Mouse (Mus musculus) kidney, postnatal 0 days (tissue): ENCODE data around the gene Ip6k3. TPM values are rescaled to one million over a fixed set of nuclear protein-coding genes. Genes with fewer than 3 reads are reported as not detected.

Source experiments
- ATAC-seq: fragments of 200-750 bp; cut with Nextera tagmentation; replicated peaks from 2 replicates; pipeline ENCODE4 v1.8.0; 2017; ENCODE audit warnings: low read depth, moderate number of reproducible peaks, moderate TSS enrichment, moderate library complexity; ENCODE audit not compliant: low FRiP score
- DNase-seq: peaks from one replicate; pipeline ENCODE4 v3.0.0-alpha.2; 2016; ENCODE audit warnings: low spot score
- H3K27ac ChIP-seq: fragments of 300-500 bp; sonication (generic); 2 replicates; pipeline ENCODE4 v1.5.1; 2014; ENCODE audit warnings: mild to moderate bottlenecking
- H3K27me3 ChIP-seq: fragments of 300-500 bp; sonication (generic); 2 replicates; pipeline ENCODE4 v1.6.1; 2014; ENCODE audit warnings: low read length, mixed read lengths; ENCODE audit not compliant: insufficient read depth
- H3K36me3 ChIP-seq: fragments of 300-500 bp; sonication (generic); 2 replicates; pipeline ENCODE4 v1.6.1; 2014; ENCODE audit warnings: low read length, mixed read lengths; ENCODE audit not compliant: insufficient read depth
- H3K4me1 ChIP-seq: fragments of 300-500 bp; sonication (generic); replicated peaks from 2 replicates; pipeline ENCODE4 v1.6.1; 2014; ENCODE audit warnings: antibody characterized with exemption, low read length, mixed read lengths; ENCODE audit not compliant: insufficient read depth
- H3K4me2 ChIP-seq: fragments of 300-500 bp; sonication (generic); 2 replicates; pipeline ENCODE4 v1.6.1; 2014; ENCODE audit warnings: mild to moderate bottlenecking, low read length, moderate library complexity, mixed read lengths
- H3K4me3 ChIP-seq: fragments of 300-500 bp; sonication (generic); replicated peaks from 2 replicates; pipeline ENCODE4 v1.5.1; 2014; ENCODE audit warnings: low read depth, low read length
- H3K9ac ChIP-seq: fragments of 300-500 bp; sonication (generic); 2 replicates; pipeline ENCODE4 v1.6.1; 2014; ENCODE audit warnings: low read depth, low read length
- H3K9me3 ChIP-seq: fragments of 300-500 bp; sonication (generic); replicated peaks from 2 replicates; pipeline ENCODE4 v1.6.1; 2016; ENCODE audit warnings: low read length, inconsistent platforms, mixed read lengths
- CTCF ChIP-seq: IDR thresholded peaks from 2 replicates; pipeline ENCODE4 v1.5.1; 2016; ENCODE audit warnings: antibody characterized with exemption, low read depth, mild to moderate bottlenecking, moderate library complexity
- WGBS: fragments of 180-500 bp; shearing (Covaris S2); extraction: QIAGEN DNeasy Blood & Tissue Kit; methylation state at CpG from one replicate; pipeline ENCODE4 v1.1.7; 2014; 5-methylcytosine and 5-hydroxymethylcytosine counted together
- polyA plus RNA-seq: library from polyadenylated mRNA; unstranded; fragments of >200 nt; fragmentation: Nextera tagmentation; extraction: Ambion mirVana; gene quantifications from 2 replicates; pipeline ENCODE4 v1.2.1, GENCODE M21; 2015

The Ip6k3 gene
- polyA plus RNA-seq, 1 experiment from 2014 or later = 0.43 TPM

DNA sequence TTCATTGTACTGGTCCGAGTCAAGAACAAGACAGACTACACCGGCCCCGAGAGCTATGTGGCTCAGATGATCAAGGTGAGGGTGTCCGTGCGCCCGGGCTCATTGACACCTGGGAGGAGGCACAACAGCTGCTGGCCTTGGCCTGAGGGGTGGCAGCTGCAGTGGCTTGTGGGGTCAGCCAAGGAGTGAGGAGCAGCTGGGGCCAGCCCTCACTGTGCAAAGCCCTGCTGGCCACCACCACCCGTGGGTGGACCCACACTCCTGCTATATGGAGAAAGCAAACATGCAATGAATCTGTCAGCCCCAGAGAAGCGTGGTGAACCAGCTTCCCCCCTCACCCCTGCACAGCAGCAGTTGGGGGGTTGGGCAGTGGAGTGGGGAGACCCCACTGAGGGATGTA, 47.6 kb downstream of the Ip6k3 start:
- Histone ChIP-seq H3K36me3 (peaks cover 36% of the 10 kb centered on the region), H3K9me3 (no peaks in the 10 kb centered on the region), H3K4me2 (no peak overlapping the region), H3K4me1 (peaks cover 8% of the 10 kb centered on the region), H3K27ac (no peak overlapping the region), H3K9ac (no peak overlapping the region), H3K27me3 (no peaks in the 10 kb centered on the region), H3K4me3 (no peak overlapping the region)
- 43% methylated on average over 8 of the region's 8 CpGs for WGBS
- no peak for TF ChIP-seq CTCF
- ATAC-seq = no peak
- no peak for DNase-seq

GRCm38 (mm10) chr17:27119540-27119895, 48.1 kb downstream of the Ip6k3 start:
- Histone ChIP-seq H3K9ac (no peak overlapping the region), H3K36me3 (peaks cover 36% of the 10 kb centered on the region), H3K4me2 (no peak overlapping the region), H3K9me3 (no peaks in the 10 kb centered on the region), H3K4me3 (no peak overlapping the region), H3K4me1 (peaks cover 8% of the 10 kb centered on the region), H3K27me3 (no peaks in the 10 kb centered on the region), H3K27ac (no peak overlapping the region)
- 89% methylated on average over 4 of the region's 4 CpGs for WGBS
- TF ChIP-seq CTCF = no peak
- DNase-seq = no peak
- no peak for ATAC-seq

DNA sequence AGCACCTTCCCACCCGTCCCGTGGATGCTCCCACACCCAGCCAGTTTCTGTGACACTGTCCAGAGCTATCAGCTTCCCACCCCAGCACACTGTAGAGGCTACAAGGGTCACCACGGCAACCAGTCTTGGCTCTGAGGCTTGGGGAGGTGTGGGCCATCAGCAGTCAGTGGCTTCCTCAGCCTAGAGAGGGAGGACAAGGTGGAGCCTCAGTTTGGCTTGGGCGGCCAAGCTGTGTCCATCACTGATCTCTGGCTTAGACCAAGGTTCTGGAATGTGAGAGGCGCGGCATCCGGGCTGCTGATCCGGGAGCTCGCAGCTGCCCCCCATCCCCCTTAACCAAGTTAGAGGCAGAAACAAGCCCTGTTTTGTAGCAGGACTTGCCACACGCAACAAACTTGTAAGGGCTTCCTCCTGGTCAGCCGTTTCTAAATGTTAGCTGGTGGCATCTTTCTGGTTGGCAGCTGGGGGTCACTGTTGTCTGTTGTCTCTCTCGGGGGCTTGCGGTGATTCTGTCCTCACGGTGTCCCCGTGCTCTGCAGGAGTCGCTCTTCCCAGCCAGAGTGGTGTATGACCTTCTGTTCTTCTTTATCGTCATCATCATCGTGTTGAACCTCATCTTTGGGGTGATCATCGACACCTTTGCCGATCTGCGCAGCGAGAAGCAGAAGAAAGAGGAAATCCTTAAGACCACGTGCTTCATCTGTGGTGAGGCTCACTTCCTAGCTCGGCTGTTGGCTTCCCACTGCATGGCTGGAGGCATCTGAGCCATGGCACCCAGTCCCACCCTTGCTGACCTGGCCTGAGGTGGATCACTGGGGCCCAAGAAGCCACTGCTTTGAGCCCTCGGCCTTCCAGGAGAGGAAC, 48.7 kb downstream of the Ip6k3 start:
- H3K4me3 ChIP-seq = no peak overlapping the region
- H3K4me1 ChIP-seq = peaks cover 8% of the 10 kb centered on the region
- DNase-seq (peak; percentile 69), ATAC-seq (no peak)
- no peak overlapping the region for H3K9ac ChIP-seq
- peak; percentile 31; the same call in 1 of the 2 replicates for TF ChIP-seq CTCF
- H3K4me2 ChIP-seq = no peak overlapping the region
- 75% methylated on average over 25 of the region's 25 CpGs for WGBS
- no peaks in the 10 kb centered on the region for H3K9me3 ChIP-seq
- no peaks in the 10 kb centered on the region for H3K27me3 ChIP-seq
- H3K36me3 ChIP-seq = peaks cover 33% of the 10 kb centered on the region
- no peak overlapping the region for H3K27ac ChIP-seq

GRCm38 (mm10) chr17:27110072-27110471, 57.5 kb downstream of the Ip6k3 start:
- H3K9ac ChIP-seq = no peak overlapping the region
- H3K4me3 ChIP-seq = no peak overlapping the region
- no peak for DNase-seq
- peaks cover 24% of the 10 kb centered on the region; the same call in 1 of the 2 replicates for H3K36me3 ChIP-seq
- H3K27ac ChIP-seq = no peak overlapping the region
- no peaks in the 10 kb centered on the region for H3K4me1 ChIP-seq
- TF ChIP-seq CTCF = no peak
- no peak for ATAC-seq
- no peak overlapping the region for H3K4me2 ChIP-seq
- WGBS = 86% methylated on average over 7 of the region's 7 CpGs
- H3K27me3 ChIP-seq = no peaks in the 10 kb centered on the region
- H3K9me3 ChIP-seq = no peaks in the 10 kb centered on the region

DNA sequence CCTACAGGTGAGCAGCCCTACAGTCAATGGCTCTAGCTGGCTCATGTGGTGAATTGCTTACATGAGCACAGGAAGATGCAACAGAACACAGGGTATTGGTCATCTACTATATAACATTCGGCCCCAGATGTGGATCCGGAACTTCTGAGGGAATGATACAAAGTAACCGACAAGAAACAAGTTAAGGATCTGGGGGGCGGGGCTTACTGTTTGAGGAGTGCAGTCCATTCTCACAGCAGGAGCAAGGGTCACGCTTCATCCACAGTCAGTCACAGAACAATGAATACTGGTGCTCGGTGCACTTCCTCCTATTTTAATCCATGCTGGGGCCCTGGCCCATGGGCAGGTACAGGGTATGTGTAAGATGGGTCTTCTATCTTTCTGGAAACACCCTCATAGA, 59.7 kb downstream of the Ip6k3 start:
- Histone ChIP-seq H3K4me3 (no peak overlapping the region), H3K4me2 (no peak overlapping the region), H3K36me3 (peaks cover 28% of the 10 kb centered on the region; the same call in 1 of the 2 replicates), H3K4me1 (no peaks in the 10 kb centered on the region), H3K27me3 (no peaks in the 10 kb centered on the region), H3K9me3 (no peaks in the 10 kb centered on the region), H3K27ac (no peak overlapping the region), H3K9ac (no peak overlapping the region)
- TF ChIP-seq CTCF = no peak
- WGBS = 60% methylated on average over 6 of the region's 6 CpGs
- DNase-seq = no peak
- no peak for ATAC-seq

DNA sequence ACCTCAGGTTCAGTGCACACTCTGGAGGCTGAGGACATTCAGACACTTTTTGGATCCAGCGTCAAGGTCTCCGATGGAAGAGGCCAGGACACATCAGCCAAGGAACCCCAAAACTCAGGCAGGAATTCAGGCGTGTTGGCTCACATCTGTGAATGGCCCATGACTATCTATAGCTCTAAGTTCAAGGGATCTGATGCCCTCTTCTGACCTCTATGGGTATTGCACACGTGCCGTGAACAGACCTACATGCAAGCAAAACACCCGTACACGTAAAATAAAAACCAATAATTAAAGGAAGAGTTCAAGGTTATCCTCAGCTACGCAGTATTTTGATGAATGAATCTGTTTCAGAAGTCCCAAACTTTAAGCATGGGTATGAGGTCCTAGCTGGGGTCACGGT, 60.9 kb downstream of the Ip6k3 start:
- Histone ChIP-seq H3K9me3 (no peaks in the 10 kb centered on the region), H3K4me1 (no peaks in the 10 kb centered on the region), H3K27ac (no peak overlapping the region), H3K4me2 (no peak overlapping the region), H3K9ac (no peak overlapping the region), H3K36me3 (peaks cover 33% of the 10 kb centered on the region), H3K4me3 (no peak overlapping the region), H3K27me3 (no peaks in the 10 kb centered on the region)
- ATAC-seq (no peak), DNase-seq (peak; percentile 49)
- 87% methylated on average over 9 of the region's 9 CpGs for WGBS
- TF ChIP-seq CTCF = peak; percentile 63
